Mouse (Mus musculus) G1E (cell line): ENCODE measurements at regions not wholly inside any gene's neighbourhood (a gene's known extent, or its start where the extent isn't known, plus 50 kb on each side); places are given as distances from the start of the nearest gene placed in this dataset.

Experiments
- CTCF ChIP-seq: IDR thresholded peaks from 2 replicates; pipeline ENCODE4 v1.5.1; 2012; ENCODE audit warnings: low read depth, low read length, inconsistent platforms, mixed read lengths
- GATA1 ChIP-seq: IDR thresholded peaks from 2 replicates; pipeline ENCODE4 v1.6.1; 2012; ENCODE audit warnings: borderline replicate concordance, low read length, inconsistent platforms, mixed read lengths
- TAL1 ChIP-seq: conservative IDR thresholded peaks from 2 replicates; pipeline ENCODE4 v1.6.1; 2012; ENCODE audit warnings: low read depth, low read length, inconsistent platforms, mixed read lengths

- TF ChIP-seq CTCF (no peak), TAL1 (no peak), GATA1 (no peak)
Measured at GRCm38 (mm10) chr8:33987755-33988104, 123.8 kb downstream of the Gm10131 start.
